Mouse (Mus musculus) ES-E14 (cell line): ENCODE measurements around the gene Ift140.

Source experiments
- CHD2 ChIP-seq: IDR thresholded peaks from 2 replicates; pipeline ENCODE4 v1.6.1; 2014; ENCODE audit warnings: mild to moderate bottlenecking, low read depth, low read length, inconsistent platforms
- HCFC1 ChIP-seq: IDR thresholded peaks from 2 replicates; pipeline ENCODE4 v1.6.1; 2012; ENCODE audit warnings: low read length, inconsistent platforms, borderline replicate concordance; ENCODE audit not compliant: insufficient read depth
- MAFK ChIP-seq: IDR thresholded peaks from 2 replicates; pipeline ENCODE4 v1.6.1; 2014; ENCODE audit warnings: mild to moderate bottlenecking, low read depth, low read length, inconsistent platforms; ENCODE audit not compliant: insufficient read depth
- ZC3H11A ChIP-seq: IDR thresholded peaks from 2 replicates; pipeline ENCODE4 v1.6.1; 2012; ENCODE audit warnings: low read depth, mild to moderate bottlenecking, inconsistent platforms, low read length, borderline replicate concordance
- ZNF384 ChIP-seq: IDR thresholded peaks from 2 replicates; pipeline ENCODE4 v1.6.1; 2012; ENCODE audit warnings: low read depth, low read length, inconsistent platforms

DNA sequence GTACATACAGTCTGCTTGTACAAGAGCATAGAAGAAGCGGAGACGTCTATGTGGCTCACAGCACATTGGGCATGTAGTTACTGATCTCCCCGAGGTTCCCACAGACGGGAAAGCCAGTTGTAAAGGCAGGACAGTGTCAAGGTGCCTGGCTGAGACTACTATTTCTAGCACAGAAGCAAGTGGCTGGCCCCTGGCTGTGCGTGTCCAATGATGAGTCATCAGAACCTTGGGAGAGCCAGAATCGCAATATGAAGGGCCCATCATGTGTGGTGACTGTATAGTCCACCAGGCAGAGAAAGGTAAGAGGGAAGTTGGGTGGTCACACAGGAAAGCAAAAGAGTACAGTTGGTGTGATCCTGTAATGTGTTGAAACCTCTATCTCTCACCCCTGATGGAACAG is 21.2 kb upstream of the Ift140 start:
- TF ChIP-seq ZNF384, result no peak
- TF ChIP-seq ZC3H11A, result no peak
- TF ChIP-seq HCFC1, result no peak
- TF ChIP-seq CHD2, result no peak
- TF ChIP-seq MAFK, result no peak
